Mouse (Mus musculus): ENCODE results near the gene Hsd17b7.

DNA sequence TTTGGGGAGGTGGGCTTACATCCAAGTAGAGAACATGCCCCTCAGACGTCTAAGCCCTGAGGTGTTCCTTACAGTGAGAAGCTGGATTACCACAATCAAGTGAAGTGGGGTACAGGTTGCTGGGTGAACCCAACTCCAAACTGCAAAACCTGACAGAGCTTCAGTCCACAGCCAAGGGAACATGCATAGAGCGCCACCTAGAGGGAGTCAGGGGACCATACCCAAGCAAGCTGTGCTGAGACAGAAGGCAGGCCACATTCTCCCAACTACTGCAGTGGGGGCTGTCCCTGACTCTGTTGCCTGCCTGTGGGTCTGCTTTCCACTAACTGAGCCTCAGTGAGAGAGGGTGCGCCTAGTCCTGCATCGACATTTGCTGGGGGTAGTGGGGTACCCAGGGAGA is 51.0 kb downstream of the Hsd17b7 start:
- peak; percentile 54; the same call in 1 of the 2 replicates for TF ChIP-seq CTCF (IDR thresholded peaks at IDR 0.05; ENCODE audit: insufficient read depth, low read depth, low read length)
- TF ChIP-seq POLR2A (IDR thresholded peaks at IDR 0.05; ENCODE audit: insufficient read depth, low read depth, low read length): no peak
